Mouse (Mus musculus): ENCODE measurements around the gene Fut2.

GRCm38 (mm10) chr7:45701607-45702006 lies 35.4 kb upstream of the Fut2 start:
- TF ChIP-seq CTCF (IDR thresholded peaks at IDR 0.05; ENCODE audit: borderline replicate concordance, insufficient read depth, low read length) (no peak), POLR2A (IDR thresholded peaks at IDR 0.05; ENCODE audit: low read depth, low read length) (no peak)
